Mouse (Mus musculus): ENCODE measurements at regions not wholly inside any gene's neighbourhood (a gene's known extent, or its start where the extent isn't known, plus 50 kb on each side); places are given as distances from the start of the nearest gene placed in this dataset.

- TF ChIP-seq POLR2A (IDR thresholded peaks at IDR 0.05; ENCODE audit: borderline replicate concordance, extremely low read depth, low read depth, low read length): no peak
- TF ChIP-seq CTCF (IDR thresholded peaks at IDR 0.05; ENCODE audit: insufficient read depth, low read length): no peak
Measured at GRCm38 (mm10) chr5:41898748-41899147, 54.6 kb upstream of the Bod1l start.
